ENCODE assay signal across 10 mouse cellular contexts in the genomic region with DNA sequence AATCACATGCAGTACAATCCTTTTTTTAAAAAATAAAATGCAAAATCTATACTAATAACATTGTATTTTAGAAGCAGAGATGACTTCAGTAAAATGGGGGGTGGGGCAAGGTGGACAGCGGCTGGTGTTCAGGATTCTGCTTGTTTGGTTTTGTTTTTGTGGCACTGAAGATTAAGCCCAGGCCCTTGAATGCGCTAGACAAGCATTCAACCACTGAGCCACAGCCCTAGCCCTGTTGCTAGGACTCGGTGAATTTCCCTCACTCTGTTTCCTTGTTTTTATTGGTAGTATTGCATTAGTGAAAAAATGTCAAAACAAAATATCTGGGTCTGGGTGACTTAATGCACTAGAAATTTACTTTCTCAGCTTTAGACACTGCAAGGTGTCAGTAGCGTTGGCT.
DNase-seq lines count a peak whose midpoint lies in the region; ATAC-seq and TF ChIP-seq lines count a peak whose summit lies in the region.
"Had no signal": no experiment of that assay in that cellular context is flagged by ENCODE, and none has a peak within 500 bp of the region (broad histone marks: within the 10 kb centered on the region; RNA-seq: fewer than 3 reads in every experiment).

No protein-coding gene starts in this region.

- no peak for TF ChIP-seq EP300 in MEL (IDR thresholded peaks at IDR 0.05; ENCODE audit: low read depth in 1 of 2, low read length in 2 of 2)

- H3K27me3 ChIP-seq in kidney, embryonic 15.5 days: no peaks in the 10 kb centered on the region
- no peaks in the 10 kb centered on the region for H3K27me3 ChIP-seq in MEL (ENCODE audit: control insufficient read depth in 1 of 2, insufficient read depth in 2 of 2, low read length in 2 of 2)
- no peaks in the 10 kb centered on the region for H3K27me3 ChIP-seq in embryonic facial prominence, embryonic 15.5 days
- H3K27me3 ChIP-seq in intestine, embryonic 16.5 days (replicated peaks; ENCODE audit: control insufficient read depth, insufficient read depth, low read length): no peaks in the 10 kb centered on the region
- H3K27me3 ChIP-seq: CH12.LX had no signal

- no peak overlapping the region for H3K4me2 ChIP-seq in kidney, embryonic 15.5 days
- 0 out of 2 replicates have a peak overlapping the region, but pooled peaks have one; percentile 47 for H3K4me2 ChIP-seq in embryonic facial prominence, embryonic 15.5 days (replicated peaks)
- no peak overlapping the region for H3K4me2 ChIP-seq in intestine, embryonic 16.5 days (ENCODE audit: low read depth, low read length)

- no peak for DNase-seq in kidney, adult 9 months
- DNase-seq in MEL (ENCODE audit: low read depth, low spot score): peak; percentile 41
- no peak for DNase-seq in urinary bladder, postnatal 10 days (ENCODE audit: low spot score)
- DNase-seq in left cerebral cortex, postnatal 14 days (ENCODE audit: low spot score in 2 of 2): no peak
- no peak for DNase-seq in cerebellum, adult 8-10 months
- DNase-seq: thymus, adult 2 months had no signal

- H3K27ac ChIP-seq in kidney, embryonic 15.5 days: peak overlapping the region; percentile 74
- peak overlapping the region; percentile 22; the same call in 1 of the 2 replicates for H3K27ac ChIP-seq in MEL (ENCODE audit: control insufficient read depth, low read depth, low read length)
- no peak overlapping the region for H3K27ac ChIP-seq in embryonic facial prominence, embryonic 15.5 days (replicated peaks)
- H3K27ac ChIP-seq in intestine, embryonic 16.5 days (ENCODE audit: low read length): peak overlapping the region; percentile 65; the same call in 1 of the 2 replicates

- ATAC-seq in kidney, embryonic 15.5 days (replicated peaks; ENCODE audit: low FRiP score): no peak
- no peak for ATAC-seq in embryonic facial prominence, embryonic 15.5 days (ENCODE audit: insufficient number of reproducible peaks, low FRiP score, low TSS enrichment, low read depth)
- ATAC-seq in intestine, embryonic 16.5 days: peak; percentile 53; the same call in 1 of the 2 replicates

- no peak overlapping the region for H3K4me3 ChIP-seq in kidney, embryonic 15.5 days (replicated peaks)
- peak overlapping the region; percentile 38 to 43 for H3K4me3 ChIP-seq in MEL (ENCODE audit: control insufficient read depth in 1 of 2, insufficient read depth in 1 of 2, low read depth in 2 of 2, low read length in 2 of 2)
- H3K4me3 ChIP-seq in embryonic facial prominence, embryonic 15.5 days (replicated peaks): no peak overlapping the region
- no peak overlapping the region for H3K4me3 ChIP-seq in intestine, embryonic 16.5 days (ENCODE audit: low read length)

- no peak for TF ChIP-seq POLR2A in MEL (IDR thresholded peaks at IDR 0.05; ENCODE audit: control insufficient read depth in 1 of 2, insufficient read depth in 1 of 2, low read depth in 1 of 2, low read length in 2 of 2, poor library complexity in 1 of 2)

- intact Hi-C loops in left cerebral cortex, postnatal 14 days (cut with DNase I): no loop called here

- no peak overlapping the region for H3K9ac ChIP-seq in kidney, embryonic 15.5 days
- peak overlapping the region; percentile 38 for H3K9ac ChIP-seq in MEL (ENCODE audit: control insufficient read depth, low read depth, low read length, poor library complexity, severe bottlenecking)
- no peak overlapping the region for H3K9ac ChIP-seq in embryonic facial prominence, embryonic 15.5 days
- H3K9ac ChIP-seq in intestine, embryonic 16.5 days (ENCODE audit: low read depth, low read length): no peak overlapping the region

- TF ChIP-seq CTCF in MEL (IDR thresholded peaks at IDR 0.05 in 2 of 3, conservative IDR thresholded peaks at IDR 0.05 in 1 of 3; ENCODE audit: control insufficient read depth in 1 of 3, insufficient read depth in 1 of 3, low read depth in 2 of 3, low read length in 3 of 3, poor library complexity in 1 of 3, severe bottlenecking in 1 of 3): no peak

- H3K9me3 ChIP-seq in kidney, embryonic 15.5 days (replicated peaks): no peaks in the 10 kb centered on the region
- no peaks in the 10 kb centered on the region for H3K9me3 ChIP-seq in MEL (replicated peaks; ENCODE audit: insufficient read depth, low read length)
- H3K9me3 ChIP-seq in embryonic facial prominence, embryonic 15.5 days (replicated peaks): no peaks in the 10 kb centered on the region
- no peaks in the 10 kb centered on the region for H3K9me3 ChIP-seq in intestine, embryonic 16.5 days (ENCODE audit: control insufficient read depth, low read length)

- peaks cover 29% of the 10 kb centered on the region for H3K4me1 ChIP-seq in kidney, embryonic 15.5 days
- peaks cover 13 to 34% of the 10 kb centered on the region in 2 experiments for H3K4me1 ChIP-seq in MEL (ENCODE audit: control insufficient read depth in 1 of 2, insufficient read depth in 2 of 2, low read length in 2 of 2)
- peaks cover 23% of the 10 kb centered on the region for H3K4me1 ChIP-seq in embryonic facial prominence, embryonic 15.5 days
- peaks cover 29% of the 10 kb centered on the region for H3K4me1 ChIP-seq in intestine, embryonic 16.5 days (ENCODE audit: control insufficient read depth, insufficient read depth, low read length)

- H3K79me2 ChIP-seq in MEL (ENCODE audit: control insufficient read depth, insufficient read depth, low read length, poor library complexity): no peaks in the 10 kb centered on the region

- no peaks in the 10 kb centered on the region for H3K36me3 ChIP-seq in kidney, embryonic 15.5 days
- peaks cover 0 to 23% of the 10 kb centered on the region in 2 experiments; a peak in 2 of 4 replicates for H3K36me3 ChIP-seq in MEL (ENCODE audit: control insufficient read depth in 1 of 2, insufficient read depth in 2 of 2, low read length in 2 of 2)
- no peaks in the 10 kb centered on the region for H3K36me3 ChIP-seq in embryonic facial prominence, embryonic 15.5 days
- H3K36me3 ChIP-seq in intestine, embryonic 16.5 days (ENCODE audit: control insufficient read depth, insufficient read depth, low read length): no peaks in the 10 kb centered on the region

- no peak for TF ChIP-seq RAD21 in MEL (IDR thresholded peaks at IDR 0.05; ENCODE audit: low read depth, low read length)

- 55% methylated on average over 4 of the region's 4 CpGs for WGBS in kidney, embryonic 15.5 days
- WGBS in embryonic facial prominence, embryonic 15.5 days: 34% methylated on average over 4 of the region's 4 CpGs
- 46% methylated on average over 4 of the region's 4 CpGs for WGBS in intestine, embryonic 16.5 days

TF ChIP-seq in MEL, 35 proteins besides CTCF, POLR2A, EP300 and RAD21:
- no peak for TF ChIP-seq NRF1 (IDR thresholded peaks at IDR 0.05; ENCODE audit: insufficient read depth, low read depth, low read length, poor library complexity, severe bottlenecking)
- no peak for TF ChIP-seq ZNF384 (IDR thresholded peaks at IDR 0.05; ENCODE audit: low read depth, low read length)
- TF ChIP-seq MAFK (IDR thresholded peaks at IDR 0.05; ENCODE audit: borderline replicate concordance, low read depth, low read length): no peak
- TF ChIP-seq POLR2AphosphoS5 (IDR thresholded peaks at IDR 0.05; ENCODE audit: borderline replicate concordance, low read depth, low read length): no peak
- TF ChIP-seq CHD1 (IDR thresholded peaks at IDR 0.05; ENCODE audit: low read depth, low read length): no peak
- no peak for TF ChIP-seq TBP (IDR thresholded peaks at IDR 0.05; ENCODE audit: low read depth, low read length)
- no peak for TF ChIP-seq MEF2A (IDR thresholded peaks at IDR 0.05; ENCODE audit: extremely low read depth, insufficient replicate concordance, low read depth, low read length, poor library complexity, severe bottlenecking)
- TF ChIP-seq MYB (IDR thresholded peaks at IDR 0.05; ENCODE audit: low read depth, low read length): no peak
- TF ChIP-seq E2F4 (IDR thresholded peaks at IDR 0.05; ENCODE audit: borderline replicate concordance, low read depth, low read length): no peak
- no peak for TF ChIP-seq ZKSCAN1 (IDR thresholded peaks at IDR 0.05; ENCODE audit: low read depth, low read length)
- TF ChIP-seq GABPA (IDR thresholded peaks at IDR 0.05; ENCODE audit: low read depth, low read length): no peak
- no peak for TF ChIP-seq TAL1 (IDR thresholded peaks at IDR 0.05; ENCODE audit: low read length)
- no peak for TF ChIP-seq MAZ (IDR thresholded peaks at IDR 0.05; ENCODE audit: low read depth, low read length)
- TF ChIP-seq ZC3H11A (IDR thresholded peaks at IDR 0.05; ENCODE audit: low read depth, low read length): no peak
- no peak for TF ChIP-seq JUND (IDR thresholded peaks at IDR 0.05; ENCODE audit: low read depth, low read length)
- TF ChIP-seq SIN3A (IDR thresholded peaks at IDR 0.05; ENCODE audit: low read length): no peak
TF ChIP-seq in MEL: peak in this region for 0.

Comparison
In these comparisons a context has a peak if more than half of its experiments do, and no peak if none do; other contexts are left out.
1. H3K4me3 ChIP-seq: peak in MEL (2 of 2); none in kidney, embryonic 15.5 days (single experiment), embryonic facial prominence, embryonic 15.5 days (single experiment) and intestine, embryonic 16.5 days (single experiment).